Mouse (Mus musculus) B cell, adult 2 months (primary cell): ENCODE results near the gene Sh3d19.
A peak's percentile ranks its signal among the peaks of the same experiment; 100 is the strongest.
"Not testable (repeated sequence)": the region's sequence is repeated elsewhere in the genome, so short reads cannot be mapped to it uniquely, and the experiment has no call there.

Source experiments
- DNase-seq, 2 experiments: peaks; one replicate each; pipeline ENCODE4 v3.0.0; 2022

Sh3d19 gene

GRCm38 (mm10) chr3:86103449-86104291 lies 132.8 kb downstream of the Sh3d19 start:
- DNase-seq: peak in 1 of 2 experiments; percentile 16

- not testable (repeated sequence) for DNase-seq
These were observed 133.5 kb downstream of the Sh3d19 start for GRCm38 (mm10) chr3:86104433-86104832.

GRCm38 (mm10) chr3:86104909-86105308 lies 134.0 kb downstream of the Sh3d19 start:
- no peak for DNase-seq

GRCm38 (mm10) chr3:86106086-86106632 lies 135.2 kb downstream of the Sh3d19 start:
- no peak for DNase-seq

- no peak for DNase-seq
These were observed 137.0 kb downstream of the Sh3d19 start for GRCm38 (mm10) chr3:86107637-86108539.

GRCm38 (mm10) chr3:86108576-86108975 lies 137.7 kb downstream of the Sh3d19 start:
- no peak for DNase-seq

GRCm38 (mm10) chr3:86109099-86109498 lies 138.2 kb downstream of the Sh3d19 start:
- no peak for DNase-seq

GRCm38 (mm10) chr3:86110077-86110476 lies 139.2 kb downstream of the Sh3d19 start:
- DNase-seq: peak; percentile 46 to 52

- no peak for DNase-seq
These were observed 141.9 kb downstream of the Sh3d19 start for GRCm38 (mm10) chr3:86112766-86113165.

- no peak for DNase-seq
These were observed 143.9 kb downstream of the Sh3d19 start for GRCm38 (mm10) chr3:86114659-86115338.

GRCm38 (mm10) chr3:86116951-86117350 lies 146.0 kb downstream of the Sh3d19 start:
- no peak for DNase-seq

GRCm38 (mm10) chr3:86119237-86119932 lies 148.5 kb downstream of the Sh3d19 start:
- DNase-seq: no peak

GRCm38 (mm10) chr3:86122156-86122555 lies 151.2 kb downstream of the Sh3d19 start:
- DNase-seq: no peak

GRCm38 (mm10) chr3:86123251-86123746 lies 152.4 kb downstream of the Sh3d19 start:
- no peak for DNase-seq

GRCm38 (mm10) chr3:86129757-86130156 lies 158.8 kb downstream of the Sh3d19 start:
- peak; percentile 76 to 78 for DNase-seq

GRCm38 (mm10) chr3:86134939-86135638 lies 164.2 kb downstream of the Sh3d19 start:
- no peak for DNase-seq

- DNase-seq: no peak
These were observed 165.1 kb downstream of the Sh3d19 start for GRCm38 (mm10) chr3:86135886-86136563.

- no peak for DNase-seq
These were observed 166.1 kb downstream of the Sh3d19 start for GRCm38 (mm10) chr3:86136936-86137574.

GRCm38 (mm10) chr3:86139660-86140059 lies 168.8 kb downstream of the Sh3d19 start:
- DNase-seq: no peak

- no peak for DNase-seq
These were observed 170.5 kb downstream of the Sh3d19 start for GRCm38 (mm10) chr3:86141366-86141765.
